ENCODE assay signal across 17 mouse cellular contexts in the genomic region with DNA sequence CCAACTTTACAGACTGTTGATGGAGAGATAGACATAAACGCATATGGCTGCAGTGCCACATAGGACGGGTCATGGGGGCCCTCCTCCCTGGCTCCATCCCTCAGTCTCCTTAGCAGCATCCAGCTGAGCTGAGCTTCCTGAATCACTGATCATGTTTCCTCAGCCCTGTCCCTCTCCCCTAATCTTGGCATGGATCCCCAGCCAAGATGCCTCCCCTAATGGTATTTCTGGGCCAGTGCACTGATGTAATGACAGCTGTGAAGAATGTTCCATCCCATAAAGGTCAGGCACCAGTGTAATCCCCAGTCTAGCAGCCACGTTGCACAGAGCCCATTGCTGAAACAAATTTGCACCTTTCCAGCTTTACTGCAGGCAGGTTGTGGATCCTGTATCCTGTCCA.
DNase-seq lines count a peak whose midpoint lies in the region; ATAC-seq lines count a peak whose summit lies in the region.
"Had no signal": no experiment of that assay in that cellular context is flagged by ENCODE, and none has a peak within 500 bp of the region (broad histone marks: within the 10 kb centered on the region; RNA-seq: fewer than 3 reads in every experiment).

No protein-coding gene starts in this region.

- H3K36me3 ChIP-seq in hindbrain, embryonic 13.5 days: no peaks in the 10 kb centered on the region
- no peaks in the 10 kb centered on the region for H3K36me3 ChIP-seq in hindbrain, embryonic 11.5 days (ENCODE audit: control insufficient read depth, insufficient read depth, low read length)
- H3K36me3 ChIP-seq in liver, embryonic 11.5 days (ENCODE audit: control insufficient read depth, insufficient read depth, low read length): no peaks in the 10 kb centered on the region
- H3K36me3 ChIP-seq: heart, embryonic 12.5 days; kidney, embryonic 15.5 days; limb, embryonic 12.5 days had no signal

- 51% methylated on average over 3 of the region's 3 CpGs for WGBS in hindbrain, embryonic 13.5 days
- 71% methylated on average over 3 of the region's 3 CpGs for WGBS in hindbrain, embryonic 11.5 days
- WGBS in liver, embryonic 11.5 days: 61% methylated on average over 3 of the region's 3 CpGs

- no peaks in the 10 kb centered on the region for H3K4me1 ChIP-seq in hindbrain, embryonic 13.5 days (replicated peaks)
- H3K4me1 ChIP-seq in hindbrain, embryonic 11.5 days (replicated peaks; ENCODE audit: control insufficient read depth, insufficient read depth, low read length): no peaks in the 10 kb centered on the region
- no peaks in the 10 kb centered on the region for H3K4me1 ChIP-seq in liver, embryonic 11.5 days (replicated peaks; ENCODE audit: control insufficient read depth, insufficient read depth, low read length)
- H3K4me1 ChIP-seq: heart, embryonic 12.5 days; kidney, embryonic 15.5 days; limb, embryonic 12.5 days; megakaryocyte, embryonic 14.5 days had no signal

- H3K4me3 ChIP-seq in hindbrain, embryonic 13.5 days: no peak overlapping the region
- H3K4me3 ChIP-seq in hindbrain, embryonic 11.5 days (ENCODE audit: low read depth, low read length): no peak overlapping the region
- no peak overlapping the region for H3K4me3 ChIP-seq in liver, embryonic 11.5 days (ENCODE audit: low read depth, low read length)
- H3K4me3 ChIP-seq: erythroblast, embryonic 14.5 days; heart, embryonic 12.5 days; kidney, embryonic 15.5 days; limb, embryonic 12.5 days; megakaryocyte, embryonic 14.5 days had no signal

- ATAC-seq in hindbrain, embryonic 13.5 days (ENCODE audit: low FRiP score): peak; percentile 36; the same call in 1 of the 2 replicates
- no peak for ATAC-seq in hindbrain, embryonic 11.5 days (ENCODE audit: low FRiP score)
- no peak for ATAC-seq in liver, embryonic 11.5 days (replicated peaks; ENCODE audit: low FRiP score)
- ATAC-seq: forebrain, embryonic 16.5 days; intestine, embryonic 16.5 days had no signal

- H3K9me3 ChIP-seq in hindbrain, embryonic 13.5 days: no peaks in the 10 kb centered on the region
- H3K9me3 ChIP-seq in hindbrain, embryonic 11.5 days (ENCODE audit: control insufficient read depth, low read length): no peaks in the 10 kb centered on the region
- H3K9me3 ChIP-seq in liver, embryonic 11.5 days (ENCODE audit: control insufficient read depth, low read length): no peaks in the 10 kb centered on the region
- H3K9me3 ChIP-seq: heart, embryonic 12.5 days; kidney, embryonic 15.5 days; limb, embryonic 12.5 days had no signal

- H3K9ac ChIP-seq in hindbrain, embryonic 13.5 days: no peak overlapping the region
- H3K9ac ChIP-seq in hindbrain, embryonic 11.5 days (ENCODE audit: low read depth, low read length): no peak overlapping the region
- no peak overlapping the region for H3K9ac ChIP-seq in liver, embryonic 11.5 days (ENCODE audit: low read depth, low read length)
- H3K9ac ChIP-seq: heart, embryonic 12.5 days; kidney, embryonic 15.5 days; limb, embryonic 12.5 days had no signal

- no peak overlapping the region for H3K4me2 ChIP-seq in hindbrain, embryonic 13.5 days
- H3K4me2 ChIP-seq in hindbrain, embryonic 11.5 days (replicated peaks; ENCODE audit: low read depth, low read length): no peak overlapping the region
- no peak overlapping the region for H3K4me2 ChIP-seq in liver, embryonic 11.5 days
- H3K4me2 ChIP-seq: heart, embryonic 12.5 days; kidney, embryonic 15.5 days; limb, embryonic 12.5 days had no signal

- peak; percentile 6 for DNase-seq in adrenal gland, postnatal 14 days
- DNase-seq in adrenal gland, adult 8-10 months: no peak
- no peak for DNase-seq in hindbrain, embryonic 11.5 days (ENCODE audit: low spot score)
- DNase-seq in adrenal gland, postnatal 36 days: peak; percentile 2 to 9
- DNase-seq in mesoderm, embryonic 11.5 days (ENCODE audit: low read depth, low spot score): peak; percentile 23
- no peak for DNase-seq in liver, embryonic 11.5 days (ENCODE audit: low spot score)
- DNase-seq: cerebellum, adult 8-10 months; lung, postnatal 14 days; thymus, postnatal 36 days had no signal

- no peaks in the 10 kb centered on the region for H3K27me3 ChIP-seq in hindbrain, embryonic 13.5 days
- H3K27me3 ChIP-seq in hindbrain, embryonic 11.5 days (ENCODE audit: control insufficient read depth, insufficient read depth, low read length): no peaks in the 10 kb centered on the region
- no peaks in the 10 kb centered on the region for H3K27me3 ChIP-seq in liver, embryonic 11.5 days (replicated peaks; ENCODE audit: control insufficient read depth, insufficient read depth, low read length)
- H3K27me3 ChIP-seq: heart, embryonic 12.5 days; kidney, embryonic 15.5 days; limb, embryonic 12.5 days; megakaryocyte, embryonic 14.5 days had no signal

- no peak overlapping the region for H3K27ac ChIP-seq in hindbrain, embryonic 13.5 days
- H3K27ac ChIP-seq in hindbrain, embryonic 11.5 days (ENCODE audit: low read depth, low read length): no peak overlapping the region
- no peak overlapping the region for H3K27ac ChIP-seq in liver, embryonic 11.5 days (ENCODE audit: low read depth, low read length)
- H3K27ac ChIP-seq: kidney, embryonic 15.5 days; limb, embryonic 12.5 days had no signal

Comparison
In these comparisons a context has a peak if more than half of its experiments do, and no peak if none do; other contexts are left out.
1. DNase-seq: peak in adrenal gland, postnatal 14 days (single experiment), adrenal gland, postnatal 36 days (2 of 2) and mesoderm, embryonic 11.5 days (single experiment); none in adrenal gland, adult 8-10 months (single experiment), hindbrain, embryonic 11.5 days (single experiment) and liver, embryonic 11.5 days (single experiment).